Mouse (Mus musculus) MEL-GATA-1-ER (cell line): Measurements from ENCODE around the gene Stk24.

Source experiments
- DNase-seq: peaks from one replicate; pipeline ENCODE4 v3.0.0-alpha.2; 2012; ENCODE audit warnings: low read depth; ENCODE audit errors: extremely low read depth

The Stk24 gene

GRCm38 (mm10) chr14:121379116-121379826, 540 bp downstream of the Stk24 start:
- no peak for DNase-seq

GRCm38 (mm10) chr14:121378243-121379115, 1.3 kb downstream of the Stk24 start:
- no peak for DNase-seq

GRCm38 (mm10) chr14:121376566-121376965, 3.2 kb downstream of the Stk24 start:
- no peak for DNase-seq

GRCm38 (mm10) chr14:121373901-121374300, 5.9 kb downstream of the Stk24 start:
- no peak for DNase-seq

- no peak for DNase-seq
Measured at GRCm38 (mm10) chr14:121373020-121373419, 6.8 kb downstream of the Stk24 start.

- DNase-seq = no peak
Measured at GRCm38 (mm10) chr14:121371911-121372820, 7.6 kb downstream of the Stk24 start.

GRCm38 (mm10) chr14:121369385-121369784, 10.4 kb downstream of the Stk24 start:
- DNase-seq = no peak

GRCm38 (mm10) chr14:121368108-121368705, 11.6 kb downstream of the Stk24 start:
- DNase-seq = no peak

- no peak for DNase-seq
Measured at GRCm38 (mm10) chr14:121365991-121366728, 13.7 kb downstream of the Stk24 start.

GRCm38 (mm10) chr14:121365390-121365789, 14.4 kb downstream of the Stk24 start:
- DNase-seq = peak; percentile 81

- no peak for DNase-seq
Measured at GRCm38 (mm10) chr14:121364282-121364681, 15.5 kb downstream of the Stk24 start.

- no peak for DNase-seq
Measured at GRCm38 (mm10) chr14:121361319-121362114, 18.3 kb downstream of the Stk24 start.

- no peak for DNase-seq
Measured at GRCm38 (mm10) chr14:121359850-121360249, 20.0 kb downstream of the Stk24 start.

- DNase-seq = no peak
Measured at GRCm38 (mm10) chr14:121359015-121359414, 20.8 kb downstream of the Stk24 start.

- no peak for DNase-seq
Measured at GRCm38 (mm10) chr14:121358327-121358726, 21.5 kb downstream of the Stk24 start.

- DNase-seq = no peak
Measured at GRCm38 (mm10) chr14:121356336-121356862, 23.4 kb downstream of the Stk24 start.

- DNase-seq = no peak
Measured at GRCm38 (mm10) chr14:121355732-121356131, 24.1 kb downstream of the Stk24 start.

- DNase-seq = no peak
Measured at GRCm38 (mm10) chr14:121353648-121354377, 26.0 kb downstream of the Stk24 start.

- DNase-seq = no peak
Measured at GRCm38 (mm10) chr14:121352744-121353143, 27.1 kb downstream of the Stk24 start.
